Mouse (Mus musculus) limb, embryonic 14.5 days (tissue): ENCODE measurements around the gene Usp48. TPM values are rescaled to one million over a fixed set of nuclear protein-coding genes. Genes with fewer than 3 reads are reported as not detected.

ENCODE experiments used
- ATAC-seq: fragments of 200-750 bp; cut with Nextera tagmentation; 2 replicates; pipeline ENCODE4 v1.8.0; 2017; ENCODE audit warnings: low read depth, moderate number of reproducible peaks, moderate TSS enrichment; ENCODE audit not compliant: low FRiP score
- DNase-seq: peaks from one replicate; pipeline ENCODE4 v3.0.0-alpha.2; 2015; ENCODE audit warnings: low spot score
- H3K27ac ChIP-seq: fragments of 300-500 bp; sonication (generic); replicated peaks from 2 replicates; pipeline ENCODE4 v1.5.1; 2014; ENCODE audit warnings: low read depth, mild to moderate bottlenecking, low read length, moderate library complexity, mixed read lengths
- H3K27me3 ChIP-seq: fragments of 300-500 bp; sonication (generic); 2 replicates; pipeline ENCODE4 v1.6.1; 2014; ENCODE audit warnings: low read length, mixed read lengths; ENCODE audit not compliant: control insufficient read depth, insufficient read depth
- H3K36me3 ChIP-seq: fragments of 300-500 bp; sonication (generic); 2 replicates; pipeline ENCODE4 v1.6.1; 2014; ENCODE audit warnings: mild to moderate bottlenecking, low read length, moderate library complexity, mixed read lengths; ENCODE audit not compliant: control insufficient read depth, insufficient read depth
- H3K4me1 ChIP-seq: fragments of 300-500 bp; sonication (generic); 2 replicates; pipeline ENCODE4 v1.6.1; 2014; ENCODE audit warnings: antibody characterized with exemption, low read length, mixed read lengths; ENCODE audit not compliant: control insufficient read depth, insufficient read depth
- H3K4me2 ChIP-seq: fragments of 300-500 bp; sonication (generic); replicated peaks from 2 replicates; pipeline ENCODE4 v1.6.1; 2014; ENCODE audit warnings: low read depth, mild to moderate bottlenecking, low read length, moderate library complexity; ENCODE audit not compliant: severe bottlenecking
- H3K4me3 ChIP-seq: fragments of 300-500 bp; sonication (generic); replicated peaks from 2 replicates; pipeline ENCODE4 v1.5.1; 2014; ENCODE audit warnings: low read length
- H3K9ac ChIP-seq: fragments of 300-500 bp; sonication (generic); 2 replicates; pipeline ENCODE4 v1.6.1; 2014; ENCODE audit warnings: mild to moderate bottlenecking, low read depth, low read length, moderate library complexity; ENCODE audit not compliant: severe bottlenecking
- H3K9me3 ChIP-seq: fragments of 300-500 bp; sonication (generic); 2 replicates; pipeline ENCODE4 v1.6.1; 2016; ENCODE audit warnings: low read length; ENCODE audit not compliant: control insufficient read depth
- POLR2A ChIP-seq: fragments of 200-500 bp; IDR thresholded peaks from 2 replicates; pipeline ENCODE4 v1.8.0; 2012; ENCODE audit warnings: inconsistent platforms, mild to moderate bottlenecking, moderate library complexity, borderline replicate concordance; ENCODE audit not compliant: insufficient read depth, insufficient read length; ENCODE audit errors: extremely low read depth
- WGBS: fragments of 180-500 bp; shearing (Covaris S2); extraction: QIAGEN DNeasy Blood & Tissue Kit; methylation state at CpG from one replicate; pipeline ENCODE4 v1.1.7; 2014; 5-methylcytosine and 5-hydroxymethylcytosine counted together
- polyA plus RNA-seq, 2 experiments: library from polyadenylated mRNA; depleted of rRNA in 1 of 2; stranded (reverse) in 1 of 2; unstranded in 1 of 2; fragments of >200 nt; fragmentation: Nextera tagmentation in 1 of 2; extraction: Ambion mirVana in 1 of 2; gene quantifications; 2 replicates each; pipeline versions ENCODE4 v1.2.1 to v1.2.3; 2012 to 2014

Gene Usp48
- polyA plus RNA-seq, 2 experiments = 69.3 to 124 TPM

GRCm38 (mm10) chr4:137629354-137629753 lies 35.8 kb downstream of the Usp48 start:
- ATAC-seq (no peak), DNase-seq (no peak)
- 85% methylated on average over 7 of the region's 7 CpGs for WGBS
- no peaks in the 10 kb centered on the region for H3K27me3 ChIP-seq
- peaks cover 91% of the 10 kb centered on the region for H3K36me3 ChIP-seq
- no peaks in the 10 kb centered on the region for H3K9me3 ChIP-seq
- no peak overlapping the region for H3K9ac ChIP-seq
- no peaks in the 10 kb centered on the region for H3K4me1 ChIP-seq
- no peak for TF ChIP-seq POLR2A
- no peak overlapping the region for H3K4me3 ChIP-seq
- no peak overlapping the region for H3K4me2 ChIP-seq
- H3K27ac ChIP-seq = no peak overlapping the region

- Histone ChIP-seq H3K36me3 (peaks cover 91% of the 10 kb centered on the region), H3K9me3 (no peaks in the 10 kb centered on the region), H3K27ac (no peak overlapping the region), H3K9ac (no peak overlapping the region), H3K4me1 (no peaks in the 10 kb centered on the region), H3K4me3 (no peak overlapping the region), H3K27me3 (no peaks in the 10 kb centered on the region), H3K4me2 (no peak overlapping the region)
- DNase-seq = no peak
- 82% methylated on average over 2 of the region's 2 CpGs for WGBS
- no peak for TF ChIP-seq POLR2A
- no peak for ATAC-seq
Observed at GRCm38 (mm10) chr4:137630153-137630552, 36.6 kb downstream of the Usp48 start.

DNA sequence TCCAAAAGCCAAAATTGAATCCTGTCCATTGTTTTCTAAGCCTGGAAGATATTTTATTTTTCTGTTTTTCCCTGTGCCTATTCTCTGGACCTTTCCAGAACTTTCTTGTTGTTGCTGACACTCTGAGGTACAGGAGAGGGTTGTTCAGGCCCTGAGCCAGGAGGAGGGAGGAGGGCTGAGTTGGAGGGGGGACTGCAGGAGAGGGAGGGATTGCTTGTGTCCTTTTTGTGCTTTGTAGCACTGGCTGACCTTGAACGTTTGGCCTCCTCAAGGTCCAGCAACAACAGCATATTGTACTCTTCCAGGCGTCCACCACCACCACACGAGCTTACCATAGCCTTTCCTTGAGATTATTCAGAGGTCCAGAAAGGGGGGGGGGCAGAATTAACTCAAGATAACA lies 38.0 kb downstream of the Usp48 start:
- ATAC-seq = no peak
- H3K27ac ChIP-seq = no peak overlapping the region
- H3K4me3 ChIP-seq = no peak overlapping the region
- no peaks in the 10 kb centered on the region for H3K27me3 ChIP-seq
- no peak overlapping the region for H3K4me2 ChIP-seq
- no peak overlapping the region for H3K9ac ChIP-seq
- WGBS = 94% methylated on average over 3 of the region's 3 CpGs
- no peaks in the 10 kb centered on the region for H3K9me3 ChIP-seq
- no peak for DNase-seq
- peaks cover 91% of the 10 kb centered on the region for H3K36me3 ChIP-seq
- no peak for TF ChIP-seq POLR2A
- H3K4me1 ChIP-seq = no peaks in the 10 kb centered on the region

GRCm38 (mm10) chr4:137633394-137633793 lies 39.8 kb downstream of the Usp48 start:
- WGBS = 89% methylated on average over 4 of the region's 4 CpGs
- no peak overlapping the region for H3K27ac ChIP-seq
- ATAC-seq = no peak

DNA sequence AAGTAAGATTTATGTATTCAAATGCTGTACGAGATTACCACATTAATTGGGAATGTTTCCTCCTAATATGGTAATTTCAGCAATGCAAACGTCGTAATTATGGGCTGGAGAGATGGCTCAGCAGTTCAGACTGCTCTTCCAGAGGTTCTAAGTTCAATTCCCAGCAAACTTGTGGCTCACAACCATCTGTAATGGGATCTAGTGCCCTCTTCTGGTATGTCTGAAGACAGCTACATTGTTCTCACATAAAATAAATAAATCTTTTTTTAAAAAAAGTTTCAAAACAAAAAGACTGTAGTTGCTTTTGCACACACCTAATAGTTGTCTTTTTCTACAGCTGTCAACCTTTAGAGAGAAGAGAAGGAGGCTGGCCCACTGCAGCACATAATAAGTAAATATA lies 43.0 kb downstream of the Usp48 start:
- no peak for TF ChIP-seq POLR2A

More at GRCm38 (mm10) chr4:137633394-137633793, 39.8 kb downstream of the Usp48 start:
- Histone ChIP-seq H3K27me3 (no peaks in the 10 kb centered on the region), H3K4me2 (no peak overlapping the region), H3K9ac (no peak overlapping the region), H3K4me1 (no peaks in the 10 kb centered on the region), H3K36me3 (peaks cover 95% of the 10 kb centered on the region), H3K9me3 (no peaks in the 10 kb centered on the region), H3K4me3 (no peak overlapping the region)
- no peak for TF ChIP-seq POLR2A
- DNase-seq = no peak

DNA sequence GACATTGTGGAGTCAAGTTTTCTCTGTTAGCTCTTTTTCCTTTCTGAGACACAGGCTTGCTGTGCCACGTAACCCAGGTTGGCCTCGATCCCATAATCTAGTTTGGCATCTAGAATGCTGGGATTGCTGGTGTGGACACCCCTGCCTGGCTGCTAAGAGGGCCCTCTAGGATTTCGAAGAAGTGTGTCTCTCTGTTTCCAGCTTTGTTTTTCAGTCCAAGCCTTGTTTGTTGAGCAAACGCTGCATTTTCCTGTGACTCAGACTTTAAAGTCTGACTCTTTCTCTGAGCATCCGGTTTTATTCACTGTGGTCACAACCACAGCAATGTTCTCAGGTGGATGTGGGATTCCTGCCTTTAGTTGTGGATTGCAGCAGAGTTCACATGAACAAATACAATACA lies 48.0 kb downstream of the Usp48 start:
- WGBS = 91% methylated on average over 5 of the region's 5 CpGs
- DNase-seq (no peak), ATAC-seq (no peak)
- Histone ChIP-seq H3K27ac (no peak overlapping the region), H3K36me3 (peaks cover 88% of the 10 kb centered on the region), H3K4me3 (no peak overlapping the region), H3K27me3 (no peaks in the 10 kb centered on the region), H3K4me2 (no peak overlapping the region), H3K9me3 (no peaks in the 10 kb centered on the region), H3K4me1 (no peaks in the 10 kb centered on the region), H3K9ac (no peak overlapping the region)
- no peak for TF ChIP-seq POLR2A

More for the DNA sequence above, 43.0 kb downstream of the Usp48 start:
- no peak overlapping the region for H3K27ac ChIP-seq
- H3K36me3 ChIP-seq = peaks cover 96% of the 10 kb centered on the region
- no peaks in the 10 kb centered on the region for H3K27me3 ChIP-seq
- no peaks in the 10 kb centered on the region for H3K9me3 ChIP-seq
- no peak overlapping the region for H3K9ac ChIP-seq
- ATAC-seq (no peak), DNase-seq (no peak)
- 91% methylated on average over 3 of the region's 3 CpGs for WGBS
- no peak overlapping the region for H3K4me3 ChIP-seq
- H3K4me1 ChIP-seq = no peaks in the 10 kb centered on the region
- H3K4me2 ChIP-seq = no peak overlapping the region
